Mouse (Mus musculus): ENCODE measurements around the gene Gm36176.
"Not testable (repeated sequence)": the region's sequence is repeated elsewhere in the genome, so short reads cannot be mapped to it uniquely, and the experiment has no call there.

The Gm36176 gene

DNA sequence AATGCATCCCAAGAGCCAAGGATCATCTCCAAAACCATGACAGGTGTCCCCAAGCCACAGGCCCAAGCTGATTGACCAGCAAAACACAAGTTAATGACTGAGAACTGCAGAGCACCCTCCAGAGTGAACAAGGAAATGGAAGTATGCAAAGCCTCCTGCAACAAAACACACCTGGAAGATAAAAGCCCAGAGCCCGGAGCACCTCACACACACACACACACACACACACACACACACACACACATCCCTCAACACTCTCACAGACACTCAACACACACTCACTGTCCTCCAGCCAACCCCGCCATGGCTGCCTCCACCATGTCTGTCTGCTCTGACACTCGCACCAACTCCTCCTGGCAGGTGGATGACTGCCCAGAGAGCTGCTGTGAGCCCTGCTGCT, at the start of gene Gm36176:
Gene Gm36176, plus strand, starts transcription at position 301 of the 400 bp plus-strand sequence.
- no peak for DNase-seq

DNA sequence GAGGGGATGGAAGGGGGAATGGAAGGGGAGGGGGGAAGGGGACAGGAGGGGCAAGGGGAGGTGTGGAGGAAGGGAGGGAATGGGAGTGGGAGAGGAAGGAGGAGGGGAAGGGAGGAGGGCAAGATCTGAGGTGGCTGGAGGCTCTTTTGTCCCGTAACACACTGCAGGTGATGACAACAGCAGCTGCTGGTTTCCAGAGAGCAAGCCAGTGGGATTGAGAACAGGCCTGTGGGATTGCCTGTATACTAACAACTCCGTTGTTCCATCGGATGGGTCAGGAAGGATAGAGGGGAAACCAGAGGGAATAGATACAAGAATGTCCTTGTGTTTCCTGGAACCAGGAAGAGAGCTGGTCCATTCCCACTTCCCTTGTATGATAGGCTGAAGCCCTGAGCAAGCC, 48.9 kb upstream of the Gm36176 start:
- no peak for DNase-seq

DNA sequence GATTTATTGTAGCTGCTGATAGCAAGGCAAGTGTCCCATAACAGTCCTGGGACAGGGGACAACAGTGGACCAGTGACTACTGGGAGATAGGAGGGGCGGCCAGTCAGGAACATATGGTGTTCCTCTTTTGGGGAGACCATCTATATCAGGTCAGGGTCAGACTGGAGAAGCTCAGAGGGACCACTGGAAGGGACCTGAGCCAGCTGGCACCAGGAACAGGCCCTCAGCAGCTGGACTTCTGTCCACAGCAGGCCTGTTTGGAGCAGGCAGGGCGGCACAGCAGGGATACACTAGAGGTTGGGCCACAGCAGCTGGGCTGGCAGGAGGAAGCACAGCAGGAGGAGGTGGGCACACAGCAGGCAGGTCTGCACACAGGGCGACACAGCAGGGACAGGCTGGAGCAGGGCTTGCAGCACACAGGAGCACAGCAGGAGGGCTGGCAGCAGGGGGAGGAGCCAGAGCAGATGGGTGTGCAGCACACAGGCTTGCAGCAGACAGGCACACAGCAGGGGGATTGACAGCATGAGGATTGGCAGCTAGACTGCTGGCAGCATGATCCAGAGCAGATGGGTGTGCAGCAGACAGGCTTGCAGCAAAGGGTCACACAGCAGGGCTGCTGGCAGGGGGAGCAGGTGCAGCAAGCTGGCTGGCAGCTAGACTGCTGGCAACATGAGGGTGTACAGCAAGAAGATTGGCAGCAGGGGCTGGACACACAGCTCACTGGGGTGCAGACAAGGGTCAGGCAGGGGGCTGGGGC, 48.3 kb upstream of the Gm36176 start:
- not testable (repeated sequence) for DNase-seq

DNA sequence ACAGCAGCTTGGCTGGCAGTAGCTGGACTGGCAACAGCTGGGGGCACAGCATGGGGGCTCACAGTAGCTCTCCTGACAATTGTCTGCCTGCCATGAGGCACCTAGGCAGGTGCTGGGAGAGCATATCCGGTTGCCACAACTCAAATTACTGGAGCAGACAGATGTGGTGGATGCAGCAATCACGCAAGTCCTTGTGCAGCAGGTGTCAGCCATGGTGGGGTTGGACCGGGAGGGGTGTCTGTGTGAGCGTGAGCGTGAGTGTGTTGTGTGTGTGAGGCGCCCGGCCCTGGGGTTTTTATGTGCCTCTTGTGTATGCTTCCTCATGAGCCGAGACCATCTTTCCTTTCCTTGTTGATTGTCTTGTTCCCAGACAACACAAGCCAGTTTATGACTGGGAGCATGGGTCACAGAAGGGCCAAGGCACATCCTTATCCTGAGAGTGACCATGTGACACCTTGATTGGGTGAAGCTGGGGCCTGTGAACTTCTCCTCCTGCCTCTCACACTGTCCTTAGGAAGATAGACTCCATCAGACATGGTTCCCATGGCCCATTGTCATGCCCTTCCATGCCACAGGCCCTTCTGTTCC, 47.6 kb upstream of the Gm36176 start, which contains the start of gene Gm19668:
Gene Gm19668, minus strand, starts transcription at position 213 of the 588 bp plus-strand sequence.
- no peak for DNase-seq

DNA sequence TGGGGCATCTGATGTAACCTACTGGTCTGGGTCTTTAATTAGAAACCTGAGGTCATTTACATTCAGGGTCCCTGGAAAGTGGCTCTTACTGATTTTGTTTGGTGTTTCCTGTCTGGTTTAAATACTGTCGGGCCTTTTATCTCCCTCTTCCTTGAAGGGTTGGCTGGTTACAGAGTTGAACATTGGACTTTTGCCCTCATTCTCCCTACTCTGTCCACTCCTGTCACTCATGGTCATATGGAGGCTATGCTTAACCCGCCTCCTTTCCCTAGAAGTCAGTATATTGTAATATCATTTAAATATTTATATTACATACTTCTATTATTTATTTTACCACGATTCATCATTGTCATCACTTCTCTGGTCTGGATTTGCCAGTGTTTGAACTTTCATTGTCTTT, 42.5 kb upstream of the Gm36176 start:
- no peak for DNase-seq

DNA sequence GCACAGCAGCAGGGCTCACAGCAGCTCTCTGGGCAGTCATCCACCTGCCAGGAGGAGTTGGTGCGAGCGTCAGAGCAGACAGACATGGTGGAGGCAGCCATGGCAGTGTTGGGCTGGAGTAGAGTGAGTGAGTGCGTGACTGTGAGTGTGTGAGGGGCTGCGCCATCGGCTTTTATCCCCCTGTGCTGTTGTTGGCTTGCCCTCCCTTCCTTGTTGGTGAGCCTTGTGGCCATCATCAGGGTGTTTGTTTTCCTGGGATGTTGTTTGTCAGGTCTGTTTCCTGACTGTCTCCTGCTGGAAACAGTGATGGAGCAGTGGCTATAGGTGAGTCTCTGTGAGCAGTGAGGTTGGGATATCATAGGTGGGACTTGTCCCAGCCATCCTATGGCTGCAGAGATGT, 34.9 kb upstream of the Gm36176 start, which contains the start of gene Gm9507:
Gene Gm9507, minus strand, starts transcription at position 101 of the 400 bp plus-strand sequence.
- no peak for DNase-seq

DNA sequence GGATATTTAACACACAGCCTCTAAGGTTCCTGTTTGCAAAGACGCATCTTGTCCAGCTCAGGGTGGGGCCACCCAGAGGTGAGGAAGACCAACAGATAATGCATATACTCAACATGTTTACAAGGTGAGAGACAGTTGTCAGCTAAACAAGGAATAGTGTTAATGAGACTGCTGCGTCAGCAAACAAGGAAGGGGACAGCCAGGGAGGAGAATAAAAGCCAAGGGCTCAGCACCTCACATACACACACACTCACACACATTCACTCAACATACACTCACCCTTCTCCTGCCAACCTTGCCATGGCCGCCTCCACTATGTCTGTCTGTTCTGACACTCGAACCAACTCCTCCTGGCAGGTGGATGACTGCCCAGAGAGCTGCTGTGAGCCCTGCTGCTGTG, 32.2 kb upstream of the Gm36176 start, which contains the start of gene Gm2696:
Gene Gm2696, plus strand, starts transcription at position 301 of the 400 bp plus-strand sequence.
- no peak for DNase-seq

DNA sequence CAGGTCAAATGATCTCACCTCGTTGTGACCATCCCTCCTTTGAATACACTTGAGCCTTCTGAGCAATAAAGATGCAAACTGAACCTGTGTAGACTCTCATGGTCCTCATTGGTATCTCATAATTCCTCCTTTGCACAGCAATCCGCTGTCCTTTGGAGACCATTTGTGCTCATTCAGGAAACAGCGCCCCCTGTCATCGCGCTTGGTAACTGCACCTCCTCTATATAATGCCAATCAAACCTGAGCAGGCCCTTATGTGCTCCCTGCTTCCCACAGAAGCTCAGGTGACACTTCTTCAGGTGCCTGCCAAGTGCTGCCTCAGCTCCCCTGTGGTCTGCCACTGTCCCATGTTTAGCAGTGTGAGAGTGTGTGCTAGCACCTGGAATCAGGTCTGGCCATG, 31.1 kb upstream of the Gm36176 start:
- DNase-seq: peak; percentile 74

DNA sequence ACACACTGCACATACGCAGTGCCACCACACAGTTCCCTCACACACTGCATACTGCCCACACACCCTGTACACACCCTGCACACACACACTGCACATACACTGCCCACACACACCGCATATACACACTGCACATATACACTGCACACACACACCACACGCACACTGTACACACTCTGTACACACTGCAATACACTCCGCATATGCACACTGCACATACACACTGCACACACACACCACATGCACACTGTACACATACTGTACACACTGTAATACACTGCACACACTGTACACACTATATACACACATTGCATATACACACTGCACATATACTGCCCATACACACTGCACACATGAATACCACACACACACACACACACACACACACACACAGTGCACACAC, 28.1 kb upstream of the Gm36176 start:
- no peak for DNase-seq

DNA sequence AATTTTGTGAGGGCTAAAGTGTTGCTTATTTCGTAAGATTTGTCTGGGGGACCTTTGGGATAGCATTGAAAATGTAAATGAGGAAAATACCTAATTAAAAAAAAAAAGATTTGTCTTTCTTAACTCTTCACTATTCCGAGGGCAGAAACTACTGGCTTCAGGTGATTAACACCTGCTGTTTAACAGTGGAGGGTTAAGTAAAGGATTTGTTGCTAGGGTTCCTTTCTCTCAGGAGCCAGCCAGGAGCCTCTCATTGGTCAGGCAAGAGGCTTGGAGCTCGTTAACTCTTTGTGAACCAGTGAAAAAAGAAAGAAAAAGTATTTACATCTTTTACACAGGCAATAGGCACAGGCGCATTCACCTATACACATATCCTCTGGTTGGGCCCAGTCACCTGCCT, 27.4 kb upstream of the Gm36176 start:
- no peak for DNase-seq

DNA sequence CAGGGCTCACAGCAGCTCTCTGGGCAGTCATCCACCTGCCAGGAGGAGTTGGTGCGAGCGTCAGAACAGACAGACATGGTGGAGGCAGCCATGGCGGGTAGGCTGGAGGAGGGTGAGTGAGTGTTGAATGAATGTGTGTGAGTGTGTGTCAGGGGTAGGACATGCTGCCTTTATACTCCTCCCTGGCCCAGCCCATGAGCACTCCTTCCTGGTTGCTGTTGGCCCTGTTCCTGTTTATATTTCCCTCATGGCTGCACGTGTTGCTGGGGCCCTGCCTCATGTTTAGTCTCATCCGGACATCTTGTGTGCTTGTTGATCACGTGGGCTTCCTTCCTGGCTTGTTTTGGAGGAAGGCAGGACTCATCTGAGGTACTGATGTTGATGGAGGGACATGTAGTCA, 19.7 kb upstream of the Gm36176 start, which contains the start of gene Krtap10-4:
Gene Krtap10-4, minus strand, starts transcription at position 145 of the 400 bp plus-strand sequence.
- no peak for DNase-seq

DNA sequence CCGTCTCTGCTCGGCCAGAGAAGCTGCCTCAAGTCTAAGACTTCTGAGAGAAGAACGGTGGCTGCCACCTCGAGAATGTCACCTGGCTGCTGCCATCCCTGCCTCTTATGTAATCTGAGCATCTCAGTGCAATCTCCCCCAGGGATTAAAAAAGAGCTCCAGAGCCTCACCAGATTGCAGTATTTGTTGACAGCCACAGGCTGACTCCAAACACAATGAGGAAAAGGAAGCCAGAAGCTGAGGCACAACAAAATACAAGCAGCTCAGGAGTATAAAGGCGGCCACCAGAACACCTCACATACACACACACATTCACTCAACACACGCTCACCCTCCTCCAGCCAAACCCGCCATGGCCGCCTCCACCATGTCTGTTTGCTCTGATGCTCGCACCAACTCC, 11.0 kb upstream of the Gm36176 start, which contains the start of gene Krtap10-10:
Gene Krtap10-10, plus strand, starts transcription at position 301 of the 400 bp plus-strand sequence.
- no peak for DNase-seq

DNA sequence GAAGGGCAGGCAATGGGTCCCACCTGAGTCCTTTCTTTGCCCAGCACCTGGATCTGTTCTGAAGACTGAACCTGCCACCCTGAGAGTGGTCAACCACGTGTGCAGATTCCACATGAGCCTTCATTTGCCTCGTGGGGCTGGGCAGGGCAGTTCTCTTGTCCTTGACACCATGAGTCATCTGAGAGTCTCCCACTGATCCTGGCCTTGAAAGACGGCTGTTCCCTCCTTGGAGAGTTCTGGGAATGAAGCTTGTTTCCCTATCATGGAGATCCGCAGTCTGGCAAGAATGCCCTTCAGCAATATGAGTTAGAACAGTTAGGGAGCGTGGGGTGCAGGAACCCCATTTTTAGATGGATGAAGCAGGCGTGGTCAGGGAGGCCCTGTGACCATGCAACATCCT, 7.6 kb upstream of the Gm36176 start:
- no peak for DNase-seq

DNA sequence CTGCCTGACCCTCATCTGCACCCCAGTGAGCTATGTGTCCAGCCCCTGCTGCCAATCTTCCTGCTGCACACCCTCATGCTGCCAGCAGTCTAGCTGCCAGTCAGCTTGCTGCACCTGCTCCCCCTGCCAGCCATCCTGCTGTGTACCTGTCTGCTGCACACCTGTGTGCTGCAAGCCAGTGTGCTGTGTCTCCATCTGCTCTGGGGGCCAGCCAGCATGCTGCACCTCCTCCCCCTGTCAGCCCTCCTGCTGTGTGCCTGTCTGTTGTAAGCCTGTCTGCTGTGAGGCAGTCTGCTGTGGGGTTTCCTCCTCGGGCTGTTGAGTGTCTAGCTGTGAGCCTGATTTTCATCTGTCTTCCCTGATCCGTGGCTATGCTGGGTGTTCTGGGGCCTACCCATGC, 358 bp downstream of the Gm36176 start:
- DNase-seq: no peak

DNA sequence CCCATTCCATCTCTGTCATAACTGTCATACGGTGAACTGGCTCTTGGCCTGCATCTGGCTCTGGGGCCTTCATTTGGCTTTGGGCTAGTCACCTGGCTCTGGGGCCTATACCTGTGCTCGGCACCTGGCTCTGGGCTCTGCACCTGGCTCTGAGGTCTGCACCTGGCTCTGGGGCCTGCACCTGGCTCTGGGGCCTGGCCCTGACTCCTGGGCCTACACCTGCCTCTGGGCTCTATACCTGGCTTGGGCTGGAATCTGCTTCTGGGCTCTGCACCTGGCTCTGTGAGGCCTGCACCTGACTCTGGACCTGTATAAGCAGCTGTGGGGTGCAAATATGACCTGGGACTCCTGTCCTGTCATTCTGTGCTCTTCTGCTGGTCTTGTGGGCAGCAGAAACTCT, 935 bp downstream of the Gm36176 start:
- no peak for DNase-seq

DNA sequence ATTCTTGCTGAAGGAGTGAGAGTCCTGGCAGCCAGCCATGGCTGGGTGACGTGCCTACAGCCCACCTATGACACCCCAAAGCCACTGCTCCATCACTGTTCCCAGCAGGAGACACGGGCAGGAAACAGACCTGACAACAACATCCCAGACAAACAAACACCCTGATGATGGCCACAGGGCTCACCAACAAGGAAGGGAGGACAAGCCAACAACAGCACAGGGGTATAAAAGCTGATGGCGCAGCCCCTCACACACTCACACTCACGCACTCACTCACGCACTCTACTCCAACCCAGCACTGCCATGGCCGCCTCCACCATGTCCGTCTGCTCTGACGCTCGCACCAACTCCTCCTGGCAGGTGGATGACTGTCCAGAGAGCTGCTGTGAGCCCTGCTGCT, 6.0 kb downstream of the Gm36176 start, which contains the start of gene Gm10318:
Gene Gm10318, plus strand, starts transcription at position 301 of the 400 bp plus-strand sequence.
- no peak for DNase-seq

DNA sequence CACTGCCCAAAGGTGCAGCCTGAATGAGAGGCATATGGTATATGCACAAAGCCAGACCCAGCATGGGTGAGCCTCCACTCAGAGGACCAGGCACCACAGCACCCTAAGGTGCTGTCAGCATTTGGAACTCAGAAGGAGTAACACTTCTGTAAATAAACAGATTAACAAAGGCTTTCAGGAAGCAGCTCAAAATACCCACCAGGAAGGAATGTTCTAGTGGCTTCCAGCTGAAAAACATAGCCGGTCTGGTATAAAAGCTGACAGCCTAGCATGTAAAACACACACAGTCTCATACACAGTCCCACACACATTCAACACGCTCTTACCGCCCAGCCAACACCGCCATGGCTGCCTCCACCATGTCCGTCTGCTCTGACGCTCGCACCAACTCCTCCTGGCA, 15.1 kb downstream of the Gm36176 start, which contains the start of gene Gm3285:
Gene Gm3285, plus strand, starts transcription at position 301 of the 400 bp plus-strand sequence.
- DNase-seq: no peak

DNA sequence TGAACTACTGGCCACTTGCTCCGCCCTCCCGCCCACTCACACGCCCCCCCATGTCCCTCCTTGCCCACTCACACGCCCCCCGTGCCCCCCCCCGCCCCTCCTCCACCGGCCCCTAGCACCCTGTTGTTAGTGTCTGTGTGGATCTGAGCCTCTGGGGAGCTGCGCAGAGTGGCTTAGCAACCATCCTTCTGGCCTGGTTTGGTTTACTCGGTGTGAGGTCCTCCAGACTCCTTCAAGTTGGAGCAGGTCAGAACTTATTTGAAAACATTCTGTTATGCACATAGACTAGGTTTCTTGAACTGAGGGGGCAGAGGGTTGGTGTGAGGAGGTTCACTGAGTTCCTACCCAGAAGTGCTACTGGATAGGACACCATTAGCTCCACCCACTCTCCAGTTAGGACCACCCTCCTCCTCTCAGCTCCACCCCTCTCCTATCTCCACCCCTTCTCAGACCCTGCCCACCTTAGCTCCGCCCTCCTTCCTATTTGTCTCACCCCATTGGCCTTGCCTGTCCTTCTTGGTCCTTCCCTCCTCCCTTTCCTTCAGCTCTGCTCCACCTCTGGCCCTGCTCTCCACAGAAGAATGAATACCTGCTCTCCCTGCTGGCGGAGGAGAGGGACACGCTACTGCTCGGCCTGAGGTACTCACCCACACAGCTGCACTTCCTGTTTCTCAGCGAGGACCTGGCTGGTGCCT, 17.6 kb downstream of the Gm36176 start:
- peak; percentile 60 for DNase-seq

DNA sequence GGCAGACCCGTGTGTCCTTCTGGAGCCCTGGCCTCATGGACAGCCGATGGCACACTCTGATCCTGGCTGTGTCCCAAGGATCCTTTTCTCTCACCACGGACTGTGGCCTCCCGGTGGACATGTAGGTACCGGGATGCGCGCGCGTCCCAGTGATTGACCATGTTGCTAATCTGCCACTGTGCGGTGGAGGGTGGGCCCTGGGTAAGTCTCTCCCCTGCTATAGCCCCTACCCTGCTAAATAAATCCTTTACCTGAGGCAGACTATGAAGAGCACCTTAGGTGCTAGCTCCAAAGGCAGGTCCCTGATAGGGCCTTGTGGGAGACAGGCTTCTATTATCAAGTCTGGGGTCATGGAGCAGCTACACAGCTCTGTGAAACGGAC, 18.1 kb downstream of the Gm36176 start:
- no peak for DNase-seq

DNA sequence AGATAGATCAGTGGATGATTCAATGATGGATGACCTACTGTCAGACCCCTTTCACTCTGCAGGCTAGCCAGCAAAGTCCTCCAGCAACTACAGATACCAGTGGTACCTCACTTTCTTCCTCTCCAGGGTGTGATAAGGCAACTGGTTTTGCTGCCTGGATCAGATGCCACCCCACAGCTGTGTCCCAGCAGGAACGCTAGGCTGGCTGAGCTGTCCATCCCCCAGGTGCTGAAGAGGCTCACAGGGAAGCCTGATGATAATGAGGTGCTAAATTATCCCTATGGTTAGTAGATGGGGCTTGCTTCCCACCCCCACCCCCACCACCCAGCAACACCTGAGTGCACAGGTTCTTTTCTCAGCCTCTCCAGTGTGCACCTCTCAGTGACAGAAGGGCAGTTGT, 20.9 kb downstream of the Gm36176 start:
- no peak for DNase-seq

DNA sequence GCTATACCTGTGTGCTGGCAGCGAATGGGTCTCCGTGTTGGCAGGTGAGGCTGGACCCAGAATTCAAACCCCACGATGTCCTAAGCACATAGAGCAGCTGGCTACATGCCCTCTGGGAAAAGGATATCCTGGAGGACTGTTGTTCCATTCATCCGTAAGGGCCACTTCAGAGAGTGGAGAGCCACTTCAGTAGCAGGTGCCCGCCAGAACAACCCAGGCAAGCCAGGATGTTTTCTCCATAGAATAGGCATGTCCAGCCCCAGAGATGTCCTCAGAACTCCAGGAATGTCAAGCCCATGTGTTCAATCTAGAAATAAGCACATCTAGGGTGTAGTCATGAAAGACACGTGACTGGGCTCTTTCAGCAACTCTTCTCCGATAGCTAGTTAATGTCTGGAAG, 23.0 kb downstream of the Gm36176 start:
- DNase-seq: no peak

DNA sequence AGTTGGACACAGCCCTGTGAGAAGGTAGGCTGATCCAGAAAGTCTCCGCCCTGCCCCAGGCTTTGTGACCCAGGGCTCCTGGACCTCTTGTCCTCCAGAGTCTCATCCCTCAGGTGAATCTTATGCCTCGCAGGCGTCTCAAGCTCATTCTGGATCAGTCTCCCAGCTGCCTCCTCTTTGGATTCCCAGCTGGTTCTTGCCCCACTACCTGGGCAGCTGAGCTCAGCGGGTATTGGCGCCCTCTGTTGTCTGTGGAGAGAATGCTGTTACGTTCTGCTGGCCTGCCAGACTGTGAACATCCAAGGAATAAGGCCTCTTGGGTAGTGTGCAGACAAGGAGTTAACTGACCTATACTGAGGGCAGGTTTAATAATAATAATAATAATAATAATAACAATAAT, 32.4 kb downstream of the Gm36176 start:
- DNase-seq: peak; percentile 58

DNA sequence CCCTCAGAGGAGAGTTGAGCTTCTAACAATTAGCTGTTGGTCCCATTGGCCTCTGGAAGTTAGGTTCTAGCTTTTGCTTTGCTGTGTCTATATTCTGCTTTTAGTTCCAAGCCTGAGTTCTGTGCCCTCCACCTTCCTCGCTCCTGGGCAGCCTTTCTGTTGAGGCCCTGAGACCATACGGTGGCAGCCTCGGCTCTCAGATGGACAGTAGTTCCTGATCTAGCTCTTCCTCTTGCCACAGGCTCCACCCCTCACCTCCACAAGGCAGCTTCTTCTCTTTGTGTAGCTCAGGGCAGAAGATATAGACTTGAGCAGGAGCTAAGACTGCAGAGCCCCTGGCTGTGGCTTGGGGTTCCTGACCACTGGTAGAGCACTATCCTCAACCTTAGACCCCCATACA, 33.7 kb downstream of the Gm36176 start:
- no peak for DNase-seq

DNA sequence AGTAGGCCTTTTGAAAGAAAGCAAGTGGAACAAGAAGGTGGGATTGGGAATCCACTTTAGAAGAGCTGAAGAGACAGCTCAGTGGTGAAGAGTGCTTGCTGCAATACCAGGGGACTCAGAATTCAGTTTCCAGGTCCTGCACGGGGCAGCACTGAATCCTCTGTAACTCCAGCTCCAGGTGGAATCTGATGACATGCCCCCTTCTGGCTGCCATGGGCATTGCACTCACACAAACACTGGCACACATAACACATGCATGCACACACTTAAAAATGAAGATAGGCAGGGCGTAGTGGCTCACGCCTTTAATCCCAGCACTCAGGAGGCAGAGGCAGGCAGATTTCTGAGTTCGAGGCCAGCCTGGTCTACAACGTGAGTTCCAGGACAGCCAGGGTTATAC, 36.0 kb downstream of the Gm36176 start:
- peak; percentile 28 for DNase-seq

Data from thymus, postnatal 4 days (tissue).